Mouse (Mus musculus) liver, embryonic 13.5 days (tissue): ENCODE results near the gene Nudcd3. TPM values are rescaled to one million over a fixed set of nuclear protein-coding genes. Genes with fewer than 3 reads are reported as not detected.

Experiments
- ATAC-seq: fragments of 200-750 bp; cut with Nextera tagmentation; 2 replicates; pipeline ENCODE4 v1.8.0; 2017; ENCODE audit warnings: low read depth, mild to moderate bottlenecking, moderate number of reproducible peaks, moderate library complexity
- DNase-seq: peaks from one replicate; pipeline ENCODE4 v3.0.0; 2022
- H3K27ac ChIP-seq: fragments of 300-500 bp; sonication (generic); 2 replicates; pipeline ENCODE4 v1.5.1; 2015; ENCODE audit warnings: moderate library complexity, mild to moderate bottlenecking, inconsistent platforms
- H3K27me3 ChIP-seq: fragments of 300-500 bp; sonication (generic); 2 replicates; pipeline ENCODE4 v1.6.1; 2015; ENCODE audit warnings: mild to moderate bottlenecking, inconsistent platforms
- H3K36me3 ChIP-seq: fragments of 300-500 bp; sonication (generic); 2 replicates; pipeline ENCODE4 v1.6.1; 2015; ENCODE audit warnings: mild to moderate bottlenecking, inconsistent platforms
- H3K4me1 ChIP-seq: fragments of 300-500 bp; sonication (generic); replicated peaks from 2 replicates; pipeline ENCODE4 v1.6.1; 2015; ENCODE audit warnings: inconsistent platforms
- H3K4me2 ChIP-seq: fragments of 300-500 bp; sonication (generic); 2 replicates; pipeline ENCODE4 v1.6.1; 2015; ENCODE audit warnings: inconsistent platforms, mild to moderate bottlenecking, moderate library complexity
- H3K4me3 ChIP-seq: fragments of 300-500 bp; sonication (generic); replicated peaks from 2 replicates; pipeline ENCODE4 v1.5.1; 2015; ENCODE audit warnings: mild to moderate bottlenecking, inconsistent platforms
- H3K9ac ChIP-seq: fragments of 300-500 bp; sonication (generic); 2 replicates; pipeline ENCODE4 v1.6.1; 2015; ENCODE audit warnings: mild to moderate bottlenecking, inconsistent platforms
- H3K9me3 ChIP-seq: fragments of 300-500 bp; sonication (generic); replicated peaks from 2 replicates; pipeline ENCODE4 v1.6.1; 2016; ENCODE audit warnings: inconsistent platforms
- WGBS: fragments of 180-500 bp; shearing (Covaris S2); methylation state at CpG from one replicate; pipeline ENCODE4 v1.1.7; 2015; ENCODE audit not compliant: insufficient replicate concordance; 5-methylcytosine and 5-hydroxymethylcytosine counted together
- polyA plus RNA-seq: library from polyadenylated mRNA; unstranded; fragments of >200 nt; fragmentation: Nextera tagmentation; extraction: Ambion mirVana; gene quantifications from 2 replicates; pipeline ENCODE4 v1.2.1, GENCODE M21; 2015

Nudcd3 gene
- polyA plus RNA-seq, 1 experiment from 2014 or later = 15.9 TPM

GRCm38 (mm10) chr11:6059162-6059561, 141.1 kb downstream of the Nudcd3 start:
- no peaks in the 10 kb centered on the region for H3K9me3 ChIP-seq
- no peak for DNase-seq
- H3K9ac ChIP-seq = no peak overlapping the region
- no peak overlapping the region for H3K4me3 ChIP-seq
- WGBS = 80% methylated on average over 10 of the region's 10 CpGs
- H3K4me1 ChIP-seq = no peaks in the 10 kb centered on the region
- no peak for ATAC-seq
- H3K36me3 ChIP-seq = no peaks in the 10 kb centered on the region
- H3K27ac ChIP-seq = no peak overlapping the region
- no peak overlapping the region for H3K4me2 ChIP-seq
- H3K27me3 ChIP-seq = peaks cover 24% of the 10 kb centered on the region

Other genes starting within 250 kb of the Nudcd3 start
- gene Ykt6, start 244.7 kb downstream of the Nudcd3 start, polyA plus RNA-seq = 22.4 and 23.6 TPM in 2 replicates
- gene Camk2b, start 134.1 kb downstream of the Nudcd3 start, polyA plus RNA-seq = 0.35 and 0.63 TPM in 2 replicates
- 0.09 and 0.13 TPM in 2 replicates for gene A730071L15Rik, start 386 bp downstream of the Nudcd3 start, polyA plus RNA-seq
- gene Npc1l1, start 29.7 kb upstream of the Nudcd3 start, polyA plus RNA-seq = 0.08 and 0.10 TPM in 2 replicates
- 72.6 and 78.4 TPM in 2 replicates for gene Ddx56, start 67.4 kb upstream of the Nudcd3 start, polyA plus RNA-seq
- gene Tmed4, start 74.5 kb upstream of the Nudcd3 start, polyA plus RNA-seq = 37.0 and 42.9 TPM in 2 replicates
- gene Ogdh, start 91.2 kb upstream of the Nudcd3 start, polyA plus RNA-seq = 83.9 and 102 TPM in 2 replicates
- gene Zmiz2, start 188.7 kb upstream of the Nudcd3 start, polyA plus RNA-seq = 4.4 and 4.7 TPM in 2 replicates
- gene Ppia, start 215.0 kb upstream of the Nudcd3 start, polyA plus RNA-seq = 3,630 and 3,871 TPM in 2 replicates
- gene H2afv, start 244.0 kb upstream of the Nudcd3 start, polyA plus RNA-seq = 109 and 112 TPM in 2 replicates